Mouse (Mus musculus): ENCODE measurements around the gene Gm38394. TPM values are rescaled to one million over a fixed set of nuclear protein-coding genes. Genes with fewer than 3 reads are reported as not detected.

Gene Gm38394
- polyA plus RNA-seq, 1 experiment from 2014 or later = 4.5 TPM

DNA sequence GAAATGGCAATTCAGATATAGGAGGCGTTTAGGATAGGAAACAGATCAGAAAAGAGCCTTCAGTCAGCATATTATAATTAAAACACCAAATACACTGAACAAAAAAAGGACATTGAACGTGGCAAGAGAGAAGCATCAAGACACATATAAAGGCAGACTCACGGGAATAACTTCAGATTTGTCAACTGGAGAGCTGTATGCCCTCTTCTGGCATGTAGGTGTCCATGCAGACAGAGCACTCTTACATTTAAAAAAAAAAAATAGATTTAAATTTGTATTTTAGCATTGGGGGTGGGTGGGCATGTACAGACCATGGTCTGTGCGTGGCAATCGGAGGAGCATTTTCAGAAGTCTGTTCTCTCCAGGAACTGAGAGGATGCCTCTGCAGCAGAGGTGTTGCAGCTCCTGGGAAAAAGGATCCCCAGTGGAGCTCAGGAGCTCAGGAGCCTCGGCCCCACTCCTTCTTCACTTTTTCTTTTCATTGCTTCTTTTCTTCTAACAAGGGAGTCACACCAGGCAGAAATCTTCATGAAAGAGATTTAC, 75.1 kb downstream of the Gm38394 start:
- Histone ChIP-seq H3K36me3 (ENCODE audit: control insufficient read depth, insufficient read depth, low read length) (no peaks in the 10 kb centered on the region), H3K27me3 (replicated peaks; ENCODE audit: control insufficient read depth, insufficient read depth, low read length) (no peaks in the 10 kb centered on the region), H3K27ac (ENCODE audit: low read depth, low read length) (no peak overlapping the region), H3K4me1 (replicated peaks; ENCODE audit: control insufficient read depth, insufficient read depth, low read length) (no peaks in the 10 kb centered on the region), H3K4me2 (no peak overlapping the region), H3K9me3 (ENCODE audit: control insufficient read depth, low read length) (no peaks in the 10 kb centered on the region), H3K9ac (ENCODE audit: low read depth, low read length) (no peak overlapping the region), H3K4me3 (ENCODE audit: low read depth, low read length) (no peak overlapping the region)
- DNase-seq (ENCODE audit: low spot score) (peak; percentile 3), ATAC-seq (replicated peaks; ENCODE audit: low FRiP score) (no peak)
- whole genome bisulfite sequencing = 76% methylated on average over 6 of the region's 6 CpGs

DNA sequence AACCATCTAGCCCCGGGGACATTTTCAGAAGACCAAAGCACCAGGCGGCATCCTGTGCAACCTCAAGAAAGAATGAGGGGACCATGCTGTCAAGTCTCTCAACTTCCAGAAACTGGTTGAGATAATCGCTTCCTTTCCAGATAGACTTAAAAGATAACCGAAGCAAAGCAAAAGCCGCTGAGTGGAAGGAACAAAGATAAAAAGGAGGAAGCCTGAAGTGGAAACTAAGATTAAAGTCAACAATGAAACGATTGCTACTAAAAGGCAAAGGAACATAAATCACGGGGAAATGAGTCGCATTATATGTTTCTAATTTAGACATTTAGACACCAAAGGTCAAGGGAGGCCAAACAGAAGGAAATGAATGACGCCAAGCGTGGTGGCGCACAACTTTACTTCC, 89.8 kb downstream of the Gm38394 start:
- H3K27ac ChIP-seq (ENCODE audit: low read depth, low read length) = no peak overlapping the region
- H3K9me3 ChIP-seq (ENCODE audit: control insufficient read depth, low read length) = no peaks in the 10 kb centered on the region
- H3K27me3 ChIP-seq (replicated peaks; ENCODE audit: control insufficient read depth, insufficient read depth, low read length) = no peaks in the 10 kb centered on the region
- DNase-seq (ENCODE audit: low spot score) (no peak), ATAC-seq (replicated peaks; ENCODE audit: low FRiP score) (no peak)
- H3K4me1 ChIP-seq (replicated peaks; ENCODE audit: control insufficient read depth, insufficient read depth, low read length) = no peaks in the 10 kb centered on the region
- no peak overlapping the region for H3K4me2 ChIP-seq
- WGBS = 43% methylated on average over 11 of the region's 11 CpGs
- no peak overlapping the region for H3K9ac ChIP-seq (ENCODE audit: low read depth, low read length)
- H3K4me3 ChIP-seq (ENCODE audit: low read depth, low read length) = no peak overlapping the region
- H3K36me3 ChIP-seq (ENCODE audit: control insufficient read depth, insufficient read depth, low read length) = no peaks in the 10 kb centered on the region

Other genes starting within 250 kb of the Gm38394 start
- 4.1 and 4.4 TPM in 2 replicates for gene Sox13, start 236.9 kb downstream of the Gm38394 start, polyA plus RNA-seq (2014; fragmentation: Nextera tagmentation; extraction: Ambion mirVana)
- gene Snrpe, start 51.0 kb downstream of the Gm38394 start, polyA plus RNA-seq (2014; fragmentation: Nextera tagmentation; extraction: Ambion mirVana) = 690 and 722 TPM in 2 replicates
- not detected in 2 replicates for gene Zbed6, start 433 bp downstream of the Gm38394 start, polyA plus RNA-seq (2014; fragmentation: Nextera tagmentation; extraction: Ambion mirVana)
- gene Lax1, start 28.8 kb upstream of the Gm38394 start, polyA plus RNA-seq (2014; fragmentation: Nextera tagmentation; extraction: Ambion mirVana) = 0.62 and 0.78 TPM in 2 replicates
- gene Atp2b4, start 139.7 kb upstream of the Gm38394 start, polyA plus RNA-seq (2014; fragmentation: Nextera tagmentation; extraction: Ambion mirVana) = 17.1 and 19.6 TPM in 2 replicates
- 0.40 TPM in 1 of 2 replicates, not detected in the other for gene Optc, start 246.7 kb upstream of the Gm38394 start, polyA plus RNA-seq (2014; fragmentation: Nextera tagmentation; extraction: Ambion mirVana)

Measured in liver, embryonic 11.5 days (tissue).